Mouse (Mus musculus) bone marrow macrophage, adult 2 months (primary cell): Measurements from ENCODE around the gene Ank3. TPM values are rescaled to one million over a fixed set of nuclear protein-coding genes. Genes with fewer than 3 reads are reported as not detected.

Experiments used
- H3K27ac ChIP-seq: 2 replicates; pipeline ENCODE4 v1.5.1; 2012; ENCODE audit warnings: low read depth, low read length; ENCODE audit not compliant: insufficient read depth
- H3K4me1 ChIP-seq: 2 replicates; pipeline ENCODE4 v1.6.1; 2012; ENCODE audit warnings: low read length; ENCODE audit not compliant: control insufficient read depth, insufficient read depth
- H3K4me3 ChIP-seq: 2 replicates; pipeline ENCODE4 v1.5.1; 2012; ENCODE audit warnings: mild to moderate bottlenecking, low read length, moderate library complexity; ENCODE audit not compliant: insufficient read depth
- CTCF ChIP-seq: IDR thresholded peaks from 2 replicates; pipeline ENCODE4 v1.5.1; 2012; ENCODE audit warnings: low read depth, mild to moderate bottlenecking, low read length, moderate library complexity
- POLR2A ChIP-seq: IDR thresholded peaks from 2 replicates; pipeline ENCODE4 v1.6.1; 2012; ENCODE audit warnings: mild to moderate bottlenecking, low read depth, low read length, borderline replicate concordance
- polyA plus RNA-seq: library from polyadenylated mRNA; stranded (reverse); fragments of >200 nt; gene quantifications from 2 replicates; pipeline ENCODE4 v1.2.4, GENCODE M21; 2012; ENCODE audit not compliant: missing spikeins, insufficient read depth, insufficient read length

Ank3 gene
- polyA plus RNA-seq, 1 experiment = 1.5 TPM

- no peak for TF ChIP-seq CTCF
- no peak for TF ChIP-seq POLR2A
- no peak overlapping the region for H3K27ac ChIP-seq
- no peaks in the 10 kb centered on the region for H3K4me1 ChIP-seq
- no peak overlapping the region for H3K4me3 ChIP-seq
Measured at GRCm38 (mm10) chr10:70013931-70014330, 615.4 kb downstream of the Ank3 start.

- no peaks in the 10 kb centered on the region for H3K4me1 ChIP-seq
- TF ChIP-seq CTCF = no peak
- TF ChIP-seq POLR2A = no peak
Measured at GRCm38 (mm10) chr10:70015201-70015600, 616.6 kb downstream of the Ank3 start.

GRCm38 (mm10) chr10:70018691-70019090 is 620.1 kb downstream of the Ank3 start:
- no peaks in the 10 kb centered on the region for H3K4me1 ChIP-seq
- no peak overlapping the region for H3K4me3 ChIP-seq
- H3K27ac ChIP-seq = no peak overlapping the region
- TF ChIP-seq POLR2A (no peak), CTCF (no peak)

More at GRCm38 (mm10) chr10:70015201-70015600, 616.6 kb downstream of the Ank3 start:
- Histone ChIP-seq H3K27ac (no peak overlapping the region), H3K4me3 (no peak overlapping the region)

- no peak overlapping the region for H3K27ac ChIP-seq
- no peak for TF ChIP-seq POLR2A
- H3K4me3 ChIP-seq = no peak overlapping the region
- no peaks in the 10 kb centered on the region for H3K4me1 ChIP-seq
Measured at GRCm38 (mm10) chr10:70021667-70022066, 623.1 kb downstream of the Ank3 start.

- H3K4me1 ChIP-seq = no peaks in the 10 kb centered on the region
- TF ChIP-seq CTCF = no peak
- TF ChIP-seq POLR2A = no peak
- no peak overlapping the region for H3K4me3 ChIP-seq
- no peak overlapping the region for H3K27ac ChIP-seq
Measured at GRCm38 (mm10) chr10:70022596-70022995, 624.0 kb downstream of the Ank3 start.

GRCm38 (mm10) chr10:70023861-70024260 is 625.3 kb downstream of the Ank3 start:
- Histone ChIP-seq H3K4me3 (no peak overlapping the region), H3K27ac (no peak overlapping the region), H3K4me1 (no peaks in the 10 kb centered on the region)
- TF ChIP-seq CTCF = no peak
- no peak for TF ChIP-seq POLR2A

- no peak for TF ChIP-seq CTCF
- no peak for TF ChIP-seq POLR2A
Measured at GRCm38 (mm10) chr10:70031942-70032341, 633.4 kb downstream of the Ank3 start.

GRCm38 (mm10) chr10:70032982-70033381 is 634.4 kb downstream of the Ank3 start:
- no peak overlapping the region for H3K4me3 ChIP-seq
- no peak overlapping the region for H3K27ac ChIP-seq
- TF ChIP-seq CTCF (no peak), POLR2A (no peak)
- no peaks in the 10 kb centered on the region for H3K4me1 ChIP-seq

More at GRCm38 (mm10) chr10:70031942-70032341, 633.4 kb downstream of the Ank3 start:
- Histone ChIP-seq H3K4me1 (no peaks in the 10 kb centered on the region), H3K4me3 (no peak overlapping the region), H3K27ac (no peak overlapping the region)

GRCm38 (mm10) chr10:70033856-70034255 is 635.3 kb downstream of the Ank3 start:
- H3K27ac ChIP-seq = no peak overlapping the region
- no peak overlapping the region for H3K4me3 ChIP-seq
- H3K4me1 ChIP-seq = no peaks in the 10 kb centered on the region
- TF ChIP-seq POLR2A = no peak
- no peak for TF ChIP-seq CTCF

GRCm38 (mm10) chr10:70039871-70040291 is 641.3 kb downstream of the Ank3 start:
- H3K4me1 ChIP-seq = no peaks in the 10 kb centered on the region
- H3K4me3 ChIP-seq = no peak overlapping the region
- H3K27ac ChIP-seq = no peak overlapping the region
- TF ChIP-seq POLR2A = no peak
- TF ChIP-seq CTCF = no peak

GRCm38 (mm10) chr10:70041562-70041961 is 643.0 kb downstream of the Ank3 start:
- Histone ChIP-seq H3K27ac (no peak overlapping the region), H3K4me1 (no peaks in the 10 kb centered on the region), H3K4me3 (no peak overlapping the region)
- TF ChIP-seq POLR2A (no peak), CTCF (no peak)
